Mouse (Mus musculus): ENCODE measurements around the gene Esrra.

Esrra gene
- long read RNA-seq, experiment 1 = 0 reads
- long read RNA-seq, experiment 2 = 0 reads

DNA sequence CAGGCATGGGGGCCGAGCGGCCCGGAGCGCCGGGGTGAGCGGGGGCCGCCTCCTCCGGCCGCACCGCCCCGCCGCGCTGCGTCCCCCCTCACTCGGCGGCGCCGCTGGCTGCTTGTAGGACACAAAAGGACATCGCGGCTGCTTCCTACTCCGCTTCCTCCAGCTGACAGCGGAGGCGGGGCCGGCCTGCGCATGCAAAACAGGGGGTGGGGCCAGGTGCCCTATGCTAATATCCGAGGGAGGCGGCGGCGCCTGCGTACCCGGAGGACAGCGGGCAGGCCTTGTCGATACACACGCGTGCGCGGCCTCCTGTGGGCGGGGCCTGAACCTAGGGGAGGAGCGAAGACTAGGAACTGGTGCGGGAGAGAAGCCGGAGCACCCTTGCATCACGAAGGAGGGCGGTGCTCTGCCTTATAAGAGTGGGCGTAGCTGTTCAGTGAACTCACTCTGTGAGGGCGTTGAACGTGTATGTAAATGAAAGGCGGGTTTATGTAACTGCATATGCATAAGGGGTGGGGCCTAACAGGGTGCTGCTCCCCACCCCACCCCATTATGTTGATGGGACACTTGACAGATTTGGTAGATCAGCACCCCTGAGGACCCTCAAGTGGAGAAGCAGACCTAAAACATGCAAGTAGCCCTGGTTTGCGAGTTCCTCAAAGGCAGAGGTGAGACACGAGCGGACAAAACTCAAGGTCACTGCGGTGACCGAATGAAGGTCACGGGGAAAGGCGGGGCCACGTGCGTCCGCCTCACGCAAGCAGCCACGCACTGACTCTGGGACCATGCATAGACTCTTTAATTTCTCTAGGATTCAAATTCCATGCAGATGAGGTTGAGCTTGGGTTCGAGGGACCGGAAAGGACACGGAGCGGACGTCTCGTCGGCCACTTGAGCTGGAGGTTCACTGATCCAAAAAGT is at the start of gene Esrra:
TSS of gene Esrra (minus strand) at position 167 of the 921 bp plus-strand sequence.
- intact Hi-C loops (cut with DNase I) = no loop called here

DNA sequence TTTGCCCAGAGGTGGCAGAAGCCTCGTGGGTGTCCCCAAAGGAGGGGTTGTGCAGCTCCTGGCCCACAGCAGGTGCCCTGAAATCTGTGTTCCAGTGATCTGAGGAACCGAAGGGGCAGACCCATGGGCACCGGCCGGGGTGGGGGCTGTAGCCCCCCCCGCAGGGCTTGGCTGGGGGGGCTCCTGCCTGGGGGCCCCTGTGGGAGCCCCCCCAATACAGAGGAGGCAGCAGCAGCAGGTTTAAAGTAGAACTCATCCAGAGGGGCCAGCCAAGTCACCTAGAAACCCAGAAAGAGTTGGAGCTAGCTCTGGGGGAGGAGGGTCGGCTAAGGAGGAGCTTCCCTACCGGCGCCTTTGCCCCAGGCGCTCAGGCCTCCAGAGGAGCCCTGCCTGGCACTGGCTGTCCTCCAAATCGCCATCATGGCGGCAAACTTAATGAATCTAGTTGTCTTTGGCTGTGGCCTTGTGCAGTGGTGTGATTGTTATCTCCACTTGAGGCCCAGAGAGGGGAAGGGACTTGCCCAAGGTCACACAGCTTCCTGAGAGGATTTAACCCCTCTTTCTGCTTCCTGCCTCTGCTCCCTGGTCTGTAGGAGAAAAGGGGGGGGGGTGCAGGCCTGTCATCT is 49.0 kb upstream of the Esrra start:
- intact Hi-C loops (cut with DNase I) = loop anchor here (5.0 kb wide), 1 partner anchor 43 kb away; the partner anchor contains the start of gene Catsperz

DNA sequence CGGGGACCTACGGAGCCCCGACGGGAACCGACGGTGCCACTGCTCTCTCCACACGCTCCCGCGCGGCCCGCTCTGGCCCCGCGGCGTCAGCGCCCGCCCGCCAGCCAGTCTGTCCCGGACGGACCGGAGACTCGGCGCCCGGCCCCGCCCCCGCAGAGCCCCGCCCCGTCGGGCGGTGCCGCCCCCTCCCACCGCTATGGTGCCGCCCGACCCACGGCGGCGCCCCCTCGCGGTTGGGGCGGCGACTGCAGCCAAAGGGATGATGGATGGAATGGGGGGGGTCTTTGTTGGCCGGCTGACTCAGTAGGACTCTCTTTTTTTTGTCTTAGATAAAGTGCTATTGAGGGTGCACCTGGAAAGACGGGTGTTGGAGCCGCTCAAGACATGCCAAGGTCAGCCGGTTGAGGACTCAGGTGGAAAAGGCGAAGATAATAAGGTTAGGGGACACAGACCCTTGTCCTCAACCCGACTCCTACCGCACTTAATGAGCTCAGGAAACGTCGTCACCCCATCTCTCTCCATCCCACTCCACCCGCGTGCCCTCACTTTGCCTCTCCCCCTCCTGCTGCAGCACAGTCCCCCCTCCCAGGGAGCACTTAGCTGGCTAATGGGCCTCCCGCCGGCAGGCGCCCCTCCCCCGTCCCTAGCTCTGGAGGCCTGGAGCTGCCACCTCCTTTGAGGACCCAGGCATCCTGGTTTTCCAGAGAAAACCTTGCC is 48.2 kb upstream of the Esrra start:
- intact Hi-C loops (cut with DNase I) = loop anchor here (5.0 kb wide), 1 partner anchor 43 kb away; the partner anchor contains the start of gene Catsperz

DNA sequence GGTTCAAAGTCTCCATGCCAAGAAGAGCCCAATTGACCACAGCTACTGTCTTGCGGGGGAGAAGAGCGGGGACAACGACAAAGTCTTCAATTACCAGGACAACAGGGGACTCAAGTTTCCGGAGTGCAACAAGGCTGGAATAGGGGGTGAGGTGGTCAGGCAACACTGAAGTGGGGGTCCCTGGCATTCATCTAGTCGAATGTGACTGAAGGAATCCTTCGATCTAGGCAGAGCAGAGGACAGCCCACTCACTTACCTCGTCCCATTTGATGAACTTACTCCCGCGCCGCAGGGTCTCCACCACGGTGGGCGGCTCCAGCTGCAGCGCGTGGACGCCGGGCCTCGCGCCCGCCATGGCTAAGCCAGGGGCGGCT is 47.7 kb upstream of the Esrra start:
- intact Hi-C loops (cut with DNase I) = no loop called here

DNA sequence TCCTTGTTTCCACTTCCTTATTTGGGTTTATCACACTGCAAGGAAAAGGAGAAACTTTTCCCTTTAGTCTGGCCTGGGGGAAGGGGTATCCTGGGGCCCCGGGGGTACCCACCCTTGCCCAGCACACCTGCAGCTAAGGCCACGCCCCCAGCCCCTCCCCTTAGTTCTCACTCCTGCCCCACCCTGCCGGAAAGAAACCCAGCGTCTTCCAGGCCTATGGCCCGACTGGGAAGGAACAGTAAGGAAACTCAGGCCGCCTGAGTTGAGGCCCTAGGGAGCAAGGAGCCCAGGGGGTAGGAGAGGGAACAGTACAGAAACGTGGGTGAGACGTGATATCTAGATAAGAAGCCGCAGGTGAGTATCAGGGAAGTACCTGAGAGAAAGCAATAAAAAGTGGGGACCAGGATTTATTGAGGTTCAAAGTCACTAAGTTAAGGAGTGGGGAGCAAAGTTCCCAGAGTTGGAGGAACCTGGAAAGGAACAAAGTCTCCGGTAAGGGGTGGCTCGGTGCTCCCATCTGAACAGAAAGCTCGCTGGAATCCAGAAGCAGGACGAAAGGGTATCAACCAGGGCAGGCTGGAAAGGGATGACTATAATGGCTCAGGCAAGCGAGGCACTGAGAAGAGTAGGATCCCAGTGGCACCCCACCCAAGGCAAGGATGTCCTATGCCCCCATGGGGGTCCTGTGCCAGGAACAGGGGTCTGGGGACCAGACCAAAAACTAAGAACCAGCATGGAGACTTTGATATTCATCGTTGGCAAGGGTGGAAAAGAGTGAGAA is 47.1 kb upstream of the Esrra start:
- intact Hi-C loops (cut with DNase I) = no loop called here

DNA sequence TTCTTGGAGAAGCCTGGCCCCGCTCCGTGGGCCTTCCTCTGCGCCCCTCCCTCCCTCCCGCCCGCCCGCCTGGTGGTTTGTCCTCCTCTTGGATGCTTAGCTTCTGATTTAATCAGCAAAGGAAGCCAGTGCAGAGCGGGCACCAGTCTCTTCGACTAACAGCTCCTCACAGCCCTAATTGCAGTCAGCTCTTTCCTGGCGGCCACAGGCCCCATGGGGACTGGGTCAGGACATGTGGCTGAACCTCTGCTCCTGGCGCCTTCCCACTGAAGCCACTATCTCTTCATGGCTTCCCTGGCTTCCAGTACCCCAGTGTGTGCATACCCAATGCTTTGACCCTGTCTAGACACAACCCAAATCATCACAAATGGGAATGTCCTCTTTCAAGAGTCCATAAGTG is 34.8 kb upstream of the Esrra start:
- intact Hi-C loops (cut with DNase I) = no loop called here

DNA sequence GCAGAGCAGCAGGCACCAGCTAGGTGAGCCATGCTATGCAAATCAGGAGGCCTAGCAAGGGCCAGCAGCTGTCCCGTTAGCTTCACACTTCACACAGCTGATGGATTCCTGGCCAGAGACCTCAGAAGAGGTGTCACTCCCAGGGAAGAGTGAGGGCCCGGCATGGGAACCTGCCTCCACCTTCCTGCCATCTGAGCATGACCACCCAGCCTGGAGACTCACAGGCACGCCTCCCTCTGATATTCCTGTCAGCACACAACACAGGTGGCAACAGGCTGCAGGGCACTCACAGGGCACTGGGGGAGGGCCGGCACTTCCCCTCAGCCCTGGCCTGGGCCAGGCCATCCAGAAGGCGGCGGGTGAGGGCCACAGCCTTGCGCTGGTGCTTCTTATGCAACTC is 33.8 kb upstream of the Esrra start:
- intact Hi-C loops (cut with DNase I) = no loop called here

DNA sequence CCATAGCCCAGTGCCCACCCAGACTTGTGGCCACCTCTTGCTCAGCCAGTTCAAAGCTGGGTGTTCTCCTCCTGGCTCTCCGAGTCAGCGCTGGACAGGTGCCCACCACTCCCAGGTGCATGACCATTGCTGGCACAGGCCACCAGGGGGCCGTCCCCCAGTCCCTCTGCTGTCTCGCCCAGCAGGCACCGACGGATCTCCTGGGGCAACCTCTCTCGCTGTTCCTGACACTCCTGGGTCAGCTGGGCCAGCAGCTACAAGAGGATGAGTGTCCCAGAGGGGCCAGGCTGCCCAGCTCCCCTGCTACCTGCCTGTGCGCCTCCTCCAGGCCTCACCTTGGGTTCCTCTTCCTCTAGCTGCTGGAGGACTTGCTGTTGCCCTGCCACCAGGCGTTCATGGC is 32.4 kb upstream of the Esrra start:
- intact Hi-C loops (cut with DNase I) = no loop called here

DNA sequence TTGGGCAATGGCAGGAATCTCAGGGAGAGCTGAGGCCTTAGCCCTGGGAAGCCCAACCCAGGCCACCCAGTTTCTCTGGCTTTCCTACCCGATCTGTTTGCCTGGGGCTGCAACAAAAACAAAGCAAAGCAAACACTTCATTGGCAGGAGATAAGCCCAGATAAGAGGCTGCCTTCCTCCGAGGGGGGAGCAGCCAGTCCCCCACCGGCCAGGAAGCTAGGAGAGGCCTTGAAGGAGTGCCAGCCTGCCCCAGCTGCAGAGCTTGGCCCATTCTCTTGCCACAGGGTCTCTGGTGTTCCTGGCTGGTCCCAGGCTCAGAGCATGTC is 31.1 kb upstream of the Esrra start:
- intact Hi-C loops (cut with DNase I) = no loop called here

DNA sequence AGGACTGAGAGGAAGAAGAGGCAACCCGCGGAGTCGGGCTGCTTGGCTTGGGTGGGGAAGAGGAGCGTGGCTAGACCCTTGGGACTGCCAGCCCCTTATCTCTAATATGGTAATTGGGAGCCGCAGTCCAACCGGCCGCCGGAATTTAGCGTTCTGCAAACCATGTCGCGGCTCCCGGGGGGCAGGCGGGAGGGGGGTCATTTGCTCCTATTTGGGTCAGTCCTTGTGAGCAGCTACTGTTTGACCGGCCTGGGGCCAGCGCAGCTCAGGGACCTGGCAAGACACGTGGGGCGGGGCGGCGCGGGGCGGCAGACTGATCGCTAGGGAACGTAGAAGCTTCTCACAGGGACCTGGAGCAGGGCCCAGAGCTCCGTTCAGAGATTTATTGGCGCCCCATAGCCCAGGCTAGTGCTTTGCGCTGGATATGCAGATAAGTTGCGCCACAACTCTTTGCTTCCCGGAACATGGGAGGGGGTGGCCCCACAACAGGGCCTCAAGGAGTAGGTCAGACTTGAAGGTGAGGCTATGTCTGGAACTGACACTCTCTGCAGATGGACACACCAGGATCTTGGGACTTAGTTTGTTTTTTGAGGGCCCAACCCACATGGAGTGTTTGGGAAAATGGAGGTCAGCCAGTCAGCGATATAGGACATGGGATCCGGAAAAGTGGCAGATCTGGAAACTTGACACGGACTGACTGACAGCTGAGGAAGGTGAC is 30.5 kb upstream of the Esrra start:
- intact Hi-C loops (cut with DNase I) = no loop called here

DNA sequence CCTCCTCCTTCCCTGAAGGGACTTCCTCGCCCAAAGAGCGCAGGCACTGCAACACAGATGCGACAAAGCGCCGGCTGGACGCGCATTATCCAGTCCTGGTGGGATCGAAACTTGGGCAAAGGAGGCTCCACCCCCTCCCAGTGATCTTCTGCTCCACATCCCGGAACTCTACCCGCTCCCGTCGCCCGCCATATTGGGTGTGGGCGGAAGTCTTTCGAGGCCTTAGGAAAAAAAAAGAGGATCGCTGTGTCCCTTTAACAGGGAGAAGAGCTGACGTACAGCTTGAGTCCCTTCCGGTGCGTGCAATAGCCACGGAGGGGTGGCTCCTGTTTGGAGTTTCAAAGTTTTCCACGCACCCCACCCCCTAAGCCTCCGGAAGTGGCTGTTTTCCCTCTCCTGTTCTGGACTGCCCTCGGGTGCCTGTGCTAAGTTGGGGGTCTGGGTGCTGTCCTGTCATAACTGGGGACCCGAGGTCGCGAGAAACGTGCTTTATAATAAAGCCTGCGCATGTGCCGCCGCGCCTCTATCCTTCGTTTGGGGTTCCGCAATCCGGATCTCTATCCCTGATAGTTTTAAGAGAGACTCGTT is 29.9 kb upstream of the Esrra start:
- intact Hi-C loops (cut with DNase I) = no loop called here

DNA sequence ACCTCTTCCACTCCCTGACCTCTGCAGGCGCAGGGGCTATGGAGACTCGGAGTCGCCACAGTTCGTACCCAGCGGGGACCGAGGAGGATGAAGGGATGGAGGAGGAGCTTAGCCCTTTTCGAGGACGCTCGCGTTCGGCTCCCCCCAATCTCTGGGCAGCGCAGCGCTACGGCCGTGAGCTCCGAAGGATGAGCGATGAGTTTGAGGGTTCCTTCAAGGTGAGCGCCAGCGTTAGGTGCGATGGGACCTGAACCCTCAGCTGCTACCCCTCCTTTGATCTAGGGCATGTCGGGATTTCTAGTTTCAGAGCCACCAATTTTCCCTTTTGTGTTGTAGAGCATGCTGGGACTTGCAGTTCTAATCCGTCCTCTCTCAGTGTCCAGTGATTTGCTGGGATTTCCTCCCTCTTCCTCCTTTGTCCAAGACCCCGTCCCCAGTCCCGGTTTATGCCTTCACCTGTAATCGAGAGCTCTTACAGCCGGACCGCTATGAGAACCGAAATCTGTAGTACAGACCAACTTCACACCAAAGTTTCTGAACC is 29.1 kb upstream of the Esrra start:
- intact Hi-C loops (cut with DNase I) = no loop called here

DNA sequence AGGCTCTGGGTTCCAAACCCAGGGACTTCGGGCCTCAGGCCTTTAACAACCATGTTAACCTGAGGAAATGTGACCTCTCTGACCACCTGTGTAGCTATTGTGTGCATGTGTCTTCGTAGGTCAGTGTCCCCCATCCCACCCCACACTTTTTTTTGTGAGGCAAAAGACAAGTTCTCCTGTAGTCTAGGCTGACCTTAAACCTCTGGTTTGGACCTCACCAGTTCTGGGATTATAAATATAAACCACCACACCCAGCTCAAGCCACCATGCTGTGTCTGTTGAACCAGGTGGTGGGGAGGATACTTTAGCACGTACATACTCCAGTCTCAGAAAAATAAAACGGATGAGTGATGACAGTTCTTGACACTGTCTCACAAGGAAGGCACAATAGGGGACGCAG is 28.3 kb upstream of the Esrra start:
- intact Hi-C loops (cut with DNase I) = no loop called here

DNA sequence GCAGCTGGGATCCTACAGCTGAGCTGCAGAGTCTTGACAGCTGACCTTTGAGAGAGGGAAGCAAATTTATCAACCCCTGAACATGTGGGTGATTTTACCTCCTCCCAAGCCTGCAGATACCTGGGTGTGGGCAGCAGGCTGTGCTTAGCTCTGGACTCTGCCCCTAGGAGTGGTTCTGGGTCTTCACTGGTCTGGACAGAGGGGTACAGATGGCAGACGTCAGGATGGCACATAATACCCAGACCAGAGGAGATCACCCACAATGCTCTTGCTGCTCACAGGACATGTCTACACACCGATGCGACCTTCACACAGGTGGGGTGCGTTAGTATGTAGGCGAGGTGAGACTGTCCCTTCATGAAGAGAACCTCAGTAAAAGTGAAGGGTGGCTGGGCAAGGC is 27.9 kb upstream of the Esrra start:
- intact Hi-C loops (cut with DNase I) = no loop called here

DNA sequence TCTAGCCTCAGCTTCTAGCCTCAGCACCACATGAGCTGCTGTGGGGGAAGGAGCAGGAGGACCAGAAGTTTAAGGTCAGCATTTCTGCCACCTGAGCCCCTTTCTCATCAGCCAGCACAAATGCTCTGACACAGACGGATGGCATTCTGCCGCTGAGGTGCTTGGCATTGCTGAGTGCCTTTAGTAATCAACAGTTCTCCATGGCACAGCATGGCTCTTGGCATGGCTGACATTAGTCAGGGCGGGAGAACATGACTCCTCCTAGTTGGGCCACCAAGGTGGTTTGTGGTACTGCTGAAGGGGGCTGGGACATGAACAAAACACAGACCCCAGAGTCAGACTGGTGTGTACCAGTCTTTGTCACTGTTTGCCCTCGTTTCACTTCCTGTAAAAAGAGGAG is 26.6 kb upstream of the Esrra start:
- intact Hi-C loops (cut with DNase I) = no loop called here

DNA sequence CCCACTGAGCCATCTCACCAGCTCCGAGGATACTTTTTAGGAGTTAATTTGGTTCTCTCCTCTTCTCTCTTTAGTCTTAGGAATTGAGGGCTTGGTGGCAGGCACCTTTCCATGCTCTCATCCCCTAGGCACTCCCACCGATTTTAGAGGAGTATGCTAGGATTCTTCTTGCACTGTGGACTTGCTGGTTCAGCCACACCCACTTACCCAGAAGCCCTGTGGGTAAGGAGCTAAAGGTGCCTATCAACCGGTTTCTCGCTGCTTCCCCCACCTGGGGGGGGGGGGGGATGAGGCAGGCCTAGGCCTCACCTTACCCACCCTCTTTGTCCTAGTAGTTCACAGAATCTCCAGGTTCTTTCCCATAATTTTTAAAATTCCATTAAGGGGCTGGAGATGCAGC is 26.1 kb upstream of the Esrra start:
- intact Hi-C loops (cut with DNase I) = no loop called here

DNA sequence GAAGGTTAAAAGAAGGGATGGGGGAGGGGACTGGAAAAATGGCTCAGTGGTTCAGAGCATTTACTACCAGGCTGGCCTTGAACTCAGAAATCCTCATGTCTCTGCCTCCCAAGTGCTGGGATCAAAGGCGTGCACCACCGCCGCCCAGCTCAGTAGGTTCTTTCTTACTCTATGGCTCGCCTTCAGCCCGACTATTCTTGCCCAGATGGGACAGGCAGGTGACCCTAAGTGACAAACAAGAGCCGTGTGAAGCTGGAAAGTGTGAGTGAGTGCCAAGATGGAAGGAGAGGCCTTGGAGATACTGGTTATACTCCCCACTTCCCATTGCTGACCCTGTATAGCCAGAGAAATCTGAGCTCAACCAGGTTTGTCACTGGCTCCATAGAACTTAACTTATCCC is 22.1 kb upstream of the Esrra start:
- intact Hi-C loops (cut with DNase I) = loop anchor here (5.0 kb wide), 1 partner anchor 34 kb away; the partner anchor contains the start of gene Plcb3

DNA sequence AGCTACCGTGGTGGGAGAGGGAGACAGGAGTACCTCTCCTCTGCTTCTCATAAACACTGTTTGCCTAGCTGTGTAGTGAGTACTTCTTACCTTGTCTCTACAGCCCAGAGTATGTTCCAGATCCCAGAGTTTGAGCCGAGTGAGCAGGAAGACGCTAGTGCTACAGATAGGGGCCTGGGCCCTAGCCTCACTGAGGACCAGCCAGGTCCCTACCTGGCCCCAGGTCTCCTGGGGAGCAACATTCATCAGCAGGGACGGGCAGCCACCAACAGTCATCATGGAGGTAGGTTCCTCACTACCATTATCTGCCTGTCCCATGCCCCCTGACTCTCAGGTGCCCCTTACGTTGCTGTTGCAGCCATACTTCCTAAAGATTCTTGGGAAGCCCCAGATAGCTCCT is 21.2 kb upstream of the Esrra start:
- intact Hi-C loops (cut with DNase I) = loop anchor here (5.0 kb wide), 1 partner anchor 35 kb away; the partner anchor contains the start of gene Plcb3

DNA sequence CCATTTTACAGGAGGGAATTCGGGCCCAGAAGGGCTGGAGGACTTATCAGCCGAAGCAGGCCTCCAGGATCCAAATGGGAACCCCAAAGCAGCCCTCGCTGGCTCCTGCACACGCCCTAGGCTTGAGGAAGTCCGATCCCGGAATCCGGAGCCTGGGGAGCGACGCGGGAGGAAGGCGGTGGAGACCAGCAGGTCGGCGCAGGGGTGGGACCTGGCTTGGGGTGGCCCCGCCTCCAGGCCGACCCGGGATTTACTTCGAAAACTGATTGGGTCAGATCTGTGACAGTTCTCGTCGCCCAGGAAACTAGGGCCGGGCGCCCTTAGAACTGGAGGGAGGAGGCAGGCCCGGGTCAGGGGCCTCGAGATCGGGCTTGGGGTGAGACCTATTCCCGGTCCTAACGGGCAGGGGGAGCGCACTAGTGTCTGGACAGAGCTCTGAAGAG is 20.7 kb upstream of the Esrra start, which contains the start of gene Gpr137:
TSS of gene Gpr137 (minus strand) at position 232 of the 443 bp plus-strand sequence.
- intact Hi-C loops (cut with DNase I) = loop anchor here (5.0 kb wide), 1 partner anchor 35 kb away; the partner anchor contains the start of gene Plcb3

All from adrenal gland (tissue).